Mouse (Mus musculus) right cerebral cortex, postnatal 4 days (tissue): ENCODE results near the gene B4galt2.

Experiments
- DNase-seq: peaks from one replicate; pipeline ENCODE4 v3.0.0-alpha.2; 2022

The B4galt2 gene

DNA sequence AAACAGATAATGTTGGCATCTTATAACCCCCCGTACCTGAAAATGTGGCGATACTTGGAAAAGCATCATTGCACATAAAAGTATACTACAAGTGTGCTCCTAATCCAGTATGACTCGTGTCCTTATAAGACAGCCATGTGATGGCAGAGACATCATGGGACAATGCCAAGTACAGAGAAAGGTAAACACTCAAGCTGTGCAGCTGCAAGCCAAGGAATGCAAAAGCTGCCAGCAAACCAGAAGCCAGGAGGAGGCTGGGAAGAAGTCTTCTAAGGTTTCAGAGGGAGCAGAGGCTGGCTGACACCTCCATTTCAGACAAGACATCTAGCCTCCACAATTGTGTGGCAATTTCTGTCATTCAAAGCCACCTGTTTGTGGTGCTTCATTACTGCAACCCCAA lies 22.9 kb upstream of the B4galt2 start:
- DNase-seq: no peak

DNA sequence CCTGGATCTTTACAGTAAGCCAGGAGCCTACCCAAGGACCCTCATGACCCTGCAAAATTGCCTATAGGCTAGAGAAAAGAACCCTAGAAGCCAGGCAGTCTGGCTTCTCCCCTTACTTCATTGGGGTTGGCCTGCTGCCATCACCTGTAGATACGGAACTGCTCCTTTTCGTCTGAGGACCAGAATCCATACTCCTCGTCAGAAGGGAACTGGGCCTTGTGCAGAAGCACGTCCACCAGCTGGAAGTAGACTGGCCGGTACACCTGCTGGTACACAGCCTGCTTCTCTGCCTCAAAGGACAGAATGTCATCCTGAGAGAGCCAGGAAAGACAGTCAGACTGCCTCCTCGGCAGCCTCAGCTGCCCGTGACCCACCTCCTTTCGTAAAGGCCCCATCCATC lies 21.5 kb upstream of the B4galt2 start:
- no peak for DNase-seq

DNA sequence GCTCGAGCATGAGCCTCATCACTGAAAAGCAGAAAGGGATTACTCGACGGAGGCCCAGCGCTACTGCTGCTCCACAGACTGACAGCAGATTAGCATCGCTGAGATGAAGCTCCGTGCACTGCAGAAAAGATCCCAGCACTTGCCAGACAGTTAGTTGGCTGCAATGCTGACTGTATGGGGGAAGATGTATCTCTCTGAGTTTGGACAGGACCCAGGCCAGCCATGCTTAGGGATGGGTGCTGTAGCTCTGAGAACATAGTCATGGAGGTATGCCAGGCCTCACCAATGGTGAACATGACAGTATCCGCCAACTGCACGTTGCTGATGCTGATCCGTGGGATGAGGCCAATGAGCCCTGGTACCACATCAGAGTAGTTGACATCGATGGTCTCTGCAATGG lies 20.8 kb upstream of the B4galt2 start:
- no peak for DNase-seq

DNA sequence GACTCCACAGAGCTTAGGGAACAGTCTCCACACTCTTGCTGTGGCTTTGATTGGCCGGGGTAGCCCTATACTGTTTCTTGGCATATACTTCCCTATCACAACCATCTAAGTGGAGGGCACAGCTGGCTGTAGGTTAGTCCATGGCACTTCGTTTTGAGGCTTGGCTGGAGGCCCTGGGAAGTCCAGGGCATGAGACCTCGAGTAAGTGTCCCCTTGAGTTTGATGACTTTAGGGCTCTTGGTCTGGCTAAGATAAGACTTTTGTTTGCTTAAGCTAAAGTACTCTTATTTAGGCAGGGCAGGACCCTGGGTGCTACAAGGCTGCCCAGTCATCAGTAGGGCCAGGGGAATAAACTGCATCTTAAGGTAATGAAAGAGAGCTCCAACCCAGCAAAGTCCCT lies 14.8 kb upstream of the B4galt2 start:
- DNase-seq: no peak

DNA sequence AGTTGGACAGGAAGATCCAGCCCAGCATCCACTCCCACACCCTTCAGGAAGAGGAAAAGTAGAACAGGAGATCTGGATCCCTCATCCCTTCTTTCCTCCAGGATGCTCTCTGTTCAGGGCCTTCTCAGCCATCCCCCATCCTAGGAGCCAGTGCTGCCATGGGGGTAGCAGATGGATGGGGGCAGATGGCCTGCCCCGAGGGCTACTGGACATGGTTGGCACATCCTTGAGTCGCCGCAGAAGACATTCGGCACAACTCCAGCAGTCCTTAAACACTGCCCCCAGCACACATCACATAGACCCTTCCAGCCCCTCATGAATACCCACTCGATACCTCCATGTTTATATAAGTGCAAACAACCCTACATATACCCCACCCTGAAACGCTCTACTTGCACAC lies 12.7 kb upstream of the B4galt2 start:
- DNase-seq: no peak

DNA sequence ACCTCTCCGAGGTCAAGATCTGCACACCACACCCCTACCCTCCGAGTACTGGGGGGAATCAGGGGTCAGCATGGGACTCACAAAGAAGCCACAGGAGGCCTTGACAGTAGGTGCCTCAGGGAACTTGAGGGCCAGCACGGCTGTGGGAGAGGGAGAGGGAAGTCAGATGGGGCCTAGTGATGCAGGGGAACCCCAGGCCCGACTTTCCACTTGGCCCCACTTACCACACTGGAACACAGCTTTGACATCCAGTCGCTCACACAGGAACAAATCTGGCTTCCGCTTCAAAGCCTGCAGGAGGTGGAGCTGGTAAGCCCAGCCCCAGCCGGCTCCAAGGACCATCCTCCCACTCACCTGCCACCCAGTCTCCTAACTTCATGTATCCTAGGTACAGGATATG lies 12.1 kb upstream of the B4galt2 start:
- DNase-seq: no peak

DNA sequence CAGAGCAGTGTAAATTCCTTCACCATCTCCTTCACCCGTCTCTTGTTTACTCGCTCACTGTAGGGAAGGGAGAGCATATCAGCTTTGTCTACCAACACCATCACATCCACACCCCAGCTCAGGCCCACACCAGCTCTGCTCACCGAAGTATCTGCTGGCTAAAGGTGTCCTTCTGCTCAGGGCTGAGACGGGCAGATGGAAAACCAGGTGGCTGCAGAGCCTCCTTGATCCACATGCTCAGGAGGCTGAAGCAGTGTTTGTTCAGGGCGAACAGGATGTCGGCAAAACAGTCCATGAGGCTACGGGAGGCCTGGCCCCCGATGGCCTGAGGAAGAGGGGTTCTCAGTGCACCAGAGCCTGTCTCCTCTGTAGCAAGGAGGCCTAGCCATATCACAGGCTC lies 11.3 kb upstream of the B4galt2 start:
- DNase-seq: no peak

DNA sequence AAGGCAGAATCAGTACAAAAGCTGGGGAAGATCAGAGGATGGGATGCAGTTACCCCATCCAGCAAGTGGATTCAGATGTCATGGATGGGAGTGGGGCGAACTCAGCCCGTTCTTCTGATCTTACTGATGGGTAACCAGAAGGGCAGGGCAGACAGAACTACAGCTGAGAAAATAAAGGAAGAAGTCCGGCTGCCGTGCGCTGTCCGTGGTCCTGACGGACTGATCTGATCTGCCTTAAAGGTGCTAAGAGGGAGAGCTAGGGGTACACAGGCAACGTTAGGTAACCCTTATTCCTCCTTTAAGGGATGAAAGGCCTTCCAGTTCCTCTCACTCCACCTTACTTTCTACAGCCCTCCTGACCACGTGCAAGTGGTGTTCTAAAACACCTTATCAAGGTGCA lies 10.1 kb upstream of the B4galt2 start:
- DNase-seq: no peak

DNA sequence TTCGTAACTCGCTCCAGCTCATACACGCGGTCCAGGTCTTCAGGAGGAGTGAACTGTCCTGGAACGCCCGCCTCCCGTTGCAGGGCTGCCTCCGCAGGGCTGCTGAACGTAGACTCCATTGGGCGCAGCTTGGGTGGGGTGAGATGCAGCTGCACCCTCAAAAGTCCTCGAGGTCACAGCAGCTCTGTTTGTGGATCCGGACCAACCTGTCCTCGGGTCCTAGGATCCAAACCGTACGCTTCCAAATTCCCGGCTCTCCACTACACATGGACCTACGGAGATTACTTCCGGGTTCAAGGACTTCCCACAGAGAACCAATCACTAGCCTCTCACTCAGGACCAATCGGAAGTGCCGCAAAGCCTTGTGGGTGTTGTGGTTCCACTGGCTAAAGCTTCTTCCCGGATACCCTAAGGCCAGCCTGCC lies 8.5 kb upstream of the B4galt2 start, which contains the start of gene Dph2:
Dph2 (minus strand) TSS at position 295 of the 424 bp plus-strand sequence.
- DNase-seq: peak; percentile 69

DNA sequence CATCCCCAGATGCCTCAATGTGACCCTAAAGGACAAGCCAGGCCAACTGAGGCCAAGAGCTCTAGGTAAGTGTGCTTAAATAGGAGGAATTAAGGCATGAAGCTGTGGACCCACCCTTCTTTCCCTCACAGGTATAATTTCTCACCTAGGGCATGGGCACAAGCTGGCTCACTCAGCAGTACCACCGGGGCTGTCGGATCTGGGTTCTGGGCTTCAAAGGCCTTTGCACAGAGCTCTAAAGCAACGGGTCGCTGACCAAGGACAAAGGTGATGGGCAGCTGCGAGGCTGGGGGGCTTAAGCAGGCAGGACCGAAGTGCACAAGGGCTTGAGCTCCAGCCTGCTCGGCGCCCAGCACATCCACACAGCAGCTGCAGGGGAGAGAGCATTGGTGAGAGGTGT lies 7.5 kb upstream of the B4galt2 start:
- DNase-seq: no peak

DNA sequence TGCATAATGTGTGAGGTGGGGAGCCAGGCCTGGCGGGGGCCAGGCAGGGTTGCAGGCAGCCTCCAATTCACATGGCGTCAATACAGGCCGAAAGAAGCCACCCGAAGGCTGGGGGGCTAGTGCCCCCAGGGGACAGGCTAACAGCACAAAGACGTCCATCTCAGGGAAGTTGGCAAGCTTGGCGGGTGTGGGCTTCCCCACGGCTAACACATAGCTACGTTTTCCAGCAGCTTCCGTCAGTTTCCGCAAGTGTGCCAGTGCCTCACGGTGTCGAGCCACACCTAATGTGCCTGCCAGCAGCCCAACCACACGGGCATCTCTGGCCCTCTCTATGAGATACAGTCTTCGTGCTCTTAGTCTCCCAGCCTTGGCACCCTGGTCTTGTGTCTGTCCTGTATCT lies 6.7 kb upstream of the B4galt2 start:
- no peak for DNase-seq

DNA sequence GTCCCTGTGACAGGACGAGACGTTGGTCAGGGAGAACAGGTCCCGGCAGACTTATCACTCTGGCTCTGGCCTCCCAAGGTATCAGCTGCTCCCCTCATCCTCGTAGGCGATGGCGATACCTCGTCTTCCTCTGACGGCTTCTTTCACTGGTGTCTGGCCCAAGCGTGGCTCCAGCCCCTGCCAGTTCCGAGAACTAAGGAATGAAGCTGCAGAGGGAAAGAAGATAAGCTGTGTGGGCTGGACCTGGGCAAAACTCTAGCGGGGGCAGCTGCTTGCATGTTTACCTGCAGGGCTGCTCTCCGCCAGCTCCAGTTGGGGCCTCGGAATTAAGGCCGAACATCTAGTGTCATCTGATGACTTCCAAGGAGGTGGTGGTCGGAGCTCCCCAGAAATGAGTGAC lies 6.2 kb upstream of the B4galt2 start:
- no peak for DNase-seq

DNA sequence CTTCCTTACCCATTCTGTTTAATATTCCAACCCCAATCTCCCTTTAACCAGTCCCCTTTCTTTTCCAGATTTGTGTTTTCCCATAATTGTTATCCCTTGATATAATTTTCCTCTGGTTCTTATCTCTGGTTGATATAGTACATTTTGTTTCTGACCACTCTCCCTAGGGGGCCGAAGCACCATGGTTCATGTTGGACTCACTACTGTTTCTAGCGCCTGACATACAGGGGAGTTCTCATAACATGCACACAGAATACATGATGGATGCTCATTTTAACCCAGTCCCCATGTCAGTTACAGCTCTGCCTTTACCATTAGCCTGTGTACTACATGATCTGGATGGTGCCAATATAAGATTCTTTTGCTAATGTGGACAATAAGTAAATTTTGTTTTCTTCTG lies 4.6 kb upstream of the B4galt2 start:
- no peak for DNase-seq

DNA sequence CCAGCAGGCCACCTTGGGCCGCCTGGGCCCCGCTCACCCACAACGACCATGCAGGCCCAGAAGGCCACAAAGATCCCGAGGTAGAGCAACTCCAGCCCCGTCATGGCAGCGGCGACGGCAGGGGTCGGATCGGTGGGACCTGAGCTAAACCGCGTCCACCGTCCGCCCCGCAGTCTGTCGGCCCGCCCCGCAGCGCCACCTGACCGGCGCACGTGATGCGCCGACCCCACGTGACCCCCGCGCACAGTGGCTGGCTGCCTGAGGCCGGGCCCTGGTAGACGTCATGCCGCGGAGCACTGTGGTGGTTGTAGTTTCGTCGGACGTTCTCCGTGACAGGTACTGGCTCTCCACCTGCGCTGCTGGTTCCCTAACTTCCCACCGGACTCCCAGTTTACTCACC lies 3.8 kb upstream of the B4galt2 start, which contains the start of gene Atp6v0b:
Atp6v0b (minus strand) TSS at position 201 of the 400 bp plus-strand sequence.
- peak; percentile 96 for DNase-seq

DNA sequence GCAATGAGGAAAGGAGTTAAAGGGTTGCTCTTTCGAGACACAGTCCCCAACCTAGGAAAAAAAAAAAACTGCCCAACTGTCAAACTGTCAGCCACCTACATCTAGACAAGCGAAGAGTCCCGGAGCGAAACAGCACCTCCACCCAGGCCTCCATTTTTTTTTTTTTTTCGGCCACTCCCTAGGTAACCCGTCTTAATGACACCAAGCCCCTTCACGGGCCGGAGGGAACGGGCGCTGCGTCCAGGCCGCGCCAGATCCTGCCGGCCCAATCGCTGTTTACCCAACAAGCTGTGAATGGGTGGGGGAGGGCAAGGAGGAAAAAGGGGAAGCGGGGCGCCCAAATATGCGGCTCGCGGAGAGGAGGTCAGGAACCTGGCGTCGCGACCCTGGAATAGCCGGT lies 3.4 kb upstream of the B4galt2 start:
- no peak for DNase-seq

DNA sequence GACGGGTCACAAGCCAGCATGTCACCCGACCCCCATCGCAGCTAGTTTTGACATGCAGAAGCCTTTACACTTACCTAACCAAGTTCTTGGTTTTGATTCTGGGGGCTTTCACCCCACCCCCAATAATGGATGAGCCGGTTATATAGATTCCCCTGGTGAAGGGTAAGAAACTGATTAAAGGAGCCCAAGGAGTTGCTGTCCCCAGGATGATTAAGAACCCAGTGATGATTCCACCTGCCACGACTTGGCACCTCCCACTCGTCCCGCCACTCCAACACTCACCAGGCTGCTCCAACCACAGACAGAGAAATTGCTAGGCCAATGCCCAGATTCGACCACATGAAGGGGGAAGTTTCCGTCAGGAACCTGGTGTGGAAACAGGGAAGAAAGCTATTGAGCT lies 2.7 kb upstream of the B4galt2 start:
- no peak for DNase-seq

DNA sequence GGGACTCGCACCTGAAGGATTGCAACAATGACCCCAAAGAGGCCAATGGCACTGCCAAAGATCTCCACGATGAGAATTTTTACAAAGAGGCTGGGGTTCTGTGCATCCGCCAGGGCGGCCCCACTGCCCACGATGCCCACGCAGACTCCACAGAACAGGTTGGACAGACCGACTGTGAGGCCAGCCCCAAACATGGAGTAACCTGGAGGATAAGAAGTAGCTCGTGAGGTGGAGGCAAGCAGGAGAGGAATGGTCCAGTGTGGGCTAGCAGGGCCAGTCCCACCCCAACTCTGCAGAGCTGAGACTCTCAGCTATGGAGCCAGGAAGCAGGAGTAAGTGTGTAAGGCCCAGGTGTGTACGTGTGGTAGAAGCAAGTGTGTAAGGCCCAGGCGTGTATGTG lies 1.8 kb upstream of the B4galt2 start:
- no peak for DNase-seq

DNA sequence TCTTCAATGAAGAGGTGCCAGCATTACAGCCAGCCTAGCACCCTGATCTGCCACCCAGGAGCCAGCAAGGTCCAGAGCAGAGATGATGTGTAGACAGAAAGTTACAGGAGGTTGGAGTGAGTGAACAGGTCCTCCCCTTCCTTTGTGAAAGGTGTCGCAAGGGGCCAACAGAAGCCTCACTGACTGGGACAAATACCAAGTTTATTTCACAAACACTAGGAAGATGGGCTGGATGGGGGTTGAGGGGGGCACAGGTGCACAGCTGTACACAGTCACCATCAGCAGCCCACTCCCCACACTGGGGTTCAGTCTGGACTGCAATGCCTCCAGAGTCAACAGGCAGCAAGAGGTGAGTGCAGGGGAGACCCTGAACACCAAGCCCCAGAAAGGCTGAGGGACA lies 859 bp upstream of the B4galt2 start:
- no peak for DNase-seq

DNA sequence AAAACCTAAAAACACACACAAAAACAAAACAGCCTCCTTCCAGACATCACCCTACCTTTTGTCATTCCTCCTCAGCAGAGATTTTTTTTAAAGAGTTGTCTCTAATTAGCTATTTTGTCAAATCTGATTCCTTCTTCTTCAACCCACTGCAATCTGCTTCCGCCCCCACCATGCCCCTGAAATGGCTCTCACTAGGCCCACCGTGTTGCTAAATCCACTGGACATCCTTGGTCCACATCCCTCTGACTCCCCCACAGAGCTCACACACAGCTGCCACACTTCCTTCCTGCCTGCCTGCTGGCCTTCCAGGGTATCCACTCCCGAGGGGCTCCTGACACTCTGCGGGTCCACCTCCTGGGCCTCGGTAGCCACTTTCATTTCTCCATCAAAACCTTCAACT lies 4.6 kb downstream of the B4galt2 start:
- DNase-seq: no peak

DNA sequence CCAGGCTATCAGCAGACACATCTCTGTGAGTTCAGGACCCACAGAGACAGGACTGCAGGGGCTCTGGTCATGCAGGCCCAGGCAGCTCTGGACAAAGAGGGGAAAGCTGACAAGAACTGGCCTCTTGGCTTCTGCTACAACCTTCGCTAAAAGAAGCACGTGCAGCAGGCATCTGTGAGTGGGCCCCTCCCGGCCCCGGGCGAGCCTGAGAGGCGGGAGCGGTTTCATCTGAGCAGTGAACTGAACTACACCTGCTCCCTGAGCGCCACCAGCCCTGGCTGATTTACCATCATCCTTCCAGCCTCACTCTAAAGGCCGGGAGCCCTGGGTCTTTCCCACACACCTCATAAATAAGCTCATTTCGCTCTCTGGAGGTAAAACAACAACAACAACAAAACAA lies 5.0 kb downstream of the B4galt2 start:
- DNase-seq: no peak

DNA sequence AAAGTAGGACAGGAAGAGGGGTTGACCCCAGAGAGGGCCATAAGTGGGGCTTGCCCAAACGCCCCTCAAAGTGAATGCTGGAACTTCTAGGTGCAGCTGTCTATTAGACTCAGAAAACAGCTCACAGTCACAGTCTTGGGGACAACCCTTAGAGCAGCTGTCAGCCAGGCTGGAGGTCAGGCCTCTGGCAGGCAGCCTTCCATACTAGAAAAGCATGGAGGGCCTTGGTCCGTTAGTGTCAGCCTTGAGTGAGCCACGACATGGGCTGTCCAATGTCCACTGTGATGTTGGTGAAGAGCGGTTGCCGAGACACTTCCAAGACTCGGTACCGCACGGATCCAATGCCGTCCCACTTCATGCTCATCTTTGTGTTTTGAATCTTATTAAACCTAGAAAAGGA lies 9.7 kb downstream of the B4galt2 start:
- no peak for DNase-seq

DNA sequence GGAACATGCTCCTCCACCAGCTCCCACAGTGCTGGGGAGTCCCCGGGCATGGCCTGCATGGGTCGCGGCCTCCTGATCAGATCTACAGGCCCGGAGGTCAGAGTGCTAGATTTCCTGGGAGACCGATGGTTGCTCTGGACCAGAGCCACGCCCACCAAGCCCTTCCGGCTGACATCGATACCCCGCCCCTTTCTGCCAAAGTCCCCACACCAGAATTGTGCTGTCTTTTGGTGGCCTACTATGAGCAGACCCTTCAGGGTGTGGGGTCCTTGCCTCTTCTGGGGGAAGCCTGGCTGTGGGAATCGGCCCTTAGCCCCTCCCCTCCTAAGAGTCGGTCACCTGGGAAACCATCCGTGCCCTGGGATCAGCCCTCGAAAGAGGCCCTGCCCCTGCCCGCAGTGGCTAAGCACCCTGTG lies 10.8 kb downstream of the B4galt2 start, which contains the start of gene Ccdc24:
Ccdc24 (minus strand) TSS at position 87 of the 416 bp plus-strand sequence.
- no peak for DNase-seq

DNA sequence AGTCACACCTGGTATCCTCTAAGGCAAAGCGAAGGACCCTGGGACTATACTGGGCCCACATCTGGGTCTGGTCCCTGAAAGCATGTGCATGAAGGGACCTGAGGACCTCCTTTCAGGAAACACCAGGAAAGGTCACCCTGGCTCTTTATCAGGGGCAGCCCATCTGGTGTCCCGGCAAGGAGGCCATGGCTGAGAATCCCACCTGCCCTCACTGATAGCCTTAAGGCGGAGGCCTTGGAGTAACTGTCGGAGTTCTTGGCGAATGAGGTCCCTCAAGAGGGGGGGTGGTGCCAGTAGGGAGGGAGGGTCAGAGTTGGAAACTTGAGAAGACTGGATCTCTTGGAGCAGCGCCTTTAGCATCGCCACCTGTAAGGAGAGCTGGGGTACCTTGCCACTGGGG lies 11.5 kb downstream of the B4galt2 start:
- no peak for DNase-seq

DNA sequence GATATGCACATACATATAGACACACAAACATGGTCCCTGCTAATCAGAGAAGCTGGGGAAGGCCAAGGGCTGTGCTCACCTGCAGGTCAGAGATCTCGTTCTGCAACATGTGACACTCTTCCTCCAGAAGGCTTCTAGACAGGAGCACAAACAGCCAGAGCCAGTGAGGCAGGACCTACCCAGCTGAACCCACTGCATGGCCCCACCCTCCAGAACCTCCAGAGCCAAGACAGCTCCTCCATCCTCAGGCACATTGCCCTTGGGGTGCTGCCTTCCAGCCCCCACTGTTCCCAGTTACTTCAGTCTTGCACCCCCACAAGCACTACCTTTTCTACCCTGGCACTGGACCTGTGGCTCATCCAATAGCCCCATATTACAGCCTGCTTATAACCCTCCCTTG lies 12.8 kb downstream of the B4galt2 start:
- no peak for DNase-seq

DNA sequence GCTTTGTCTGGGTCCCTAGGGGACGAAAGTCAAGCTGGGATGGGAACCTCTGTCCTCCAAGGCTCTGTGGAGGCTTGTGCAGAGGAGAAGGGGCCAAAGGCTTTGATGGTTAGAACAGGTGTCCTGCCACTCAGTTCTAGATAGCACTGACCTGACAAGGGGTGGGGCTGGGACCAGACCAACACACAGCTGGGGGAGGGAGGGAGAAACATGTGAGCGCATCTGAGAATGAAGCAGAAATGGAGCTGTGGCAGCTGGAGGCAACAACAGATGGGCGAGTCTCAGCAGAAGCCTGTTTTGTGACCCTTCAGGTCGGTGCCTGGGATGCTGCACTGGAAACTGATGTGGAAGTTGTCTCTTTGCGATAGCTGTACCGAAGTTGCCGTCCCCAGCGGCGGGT lies 14.0 kb downstream of the B4galt2 start:
- DNase-seq: no peak

DNA sequence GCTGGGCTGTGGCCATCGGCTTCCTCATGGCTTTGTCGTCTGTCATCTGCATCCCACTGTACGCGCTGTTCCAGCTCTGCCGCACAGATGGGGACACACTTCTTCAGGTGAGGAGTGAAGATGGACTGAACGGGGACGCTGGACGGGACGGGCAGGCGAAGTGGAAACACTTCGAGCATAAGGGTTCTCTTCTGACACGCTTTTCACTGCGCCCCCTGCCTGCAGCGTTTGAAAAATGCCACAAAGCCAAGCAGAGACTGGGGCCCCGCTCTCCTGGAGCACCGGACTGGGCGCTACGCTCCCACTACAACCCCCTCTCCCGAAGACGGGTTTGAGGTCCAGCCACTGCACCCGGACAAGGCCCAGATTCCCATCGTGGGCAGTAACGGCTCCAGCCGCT lies 15.5 kb downstream of the B4galt2 start:
- DNase-seq: peak; percentile 75
